Mouse (Mus musculus) limb, embryonic 14.5 days (tissue): ENCODE measurements around the gene Rpusd1. TPM values are rescaled to one million over a fixed set of nuclear protein-coding genes. Genes with fewer than 3 reads are reported as not detected.

Experiments
- ATAC-seq: fragments of 200-750 bp; cut with Nextera tagmentation; 2 replicates; pipeline ENCODE4 v1.8.0; 2017; ENCODE audit warnings: low read depth, moderate number of reproducible peaks, moderate TSS enrichment; ENCODE audit not compliant: low FRiP score
- DNase-seq: peaks from one replicate; pipeline ENCODE4 v3.0.0-alpha.2; 2015; ENCODE audit warnings: low spot score
- H3K27ac ChIP-seq: fragments of 300-500 bp; sonication (generic); replicated peaks from 2 replicates; pipeline ENCODE4 v1.5.1; 2014; ENCODE audit warnings: low read depth, mild to moderate bottlenecking, low read length, moderate library complexity, mixed read lengths
- H3K27me3 ChIP-seq: fragments of 300-500 bp; sonication (generic); 2 replicates; pipeline ENCODE4 v1.6.1; 2014; ENCODE audit warnings: low read length, mixed read lengths; ENCODE audit not compliant: control insufficient read depth, insufficient read depth
- H3K36me3 ChIP-seq: fragments of 300-500 bp; sonication (generic); 2 replicates; pipeline ENCODE4 v1.6.1; 2014; ENCODE audit warnings: mild to moderate bottlenecking, low read length, moderate library complexity, mixed read lengths; ENCODE audit not compliant: control insufficient read depth, insufficient read depth
- H3K4me1 ChIP-seq: fragments of 300-500 bp; sonication (generic); 2 replicates; pipeline ENCODE4 v1.6.1; 2014; ENCODE audit warnings: antibody characterized with exemption, low read length, mixed read lengths; ENCODE audit not compliant: control insufficient read depth, insufficient read depth
- H3K4me2 ChIP-seq: fragments of 300-500 bp; sonication (generic); replicated peaks from 2 replicates; pipeline ENCODE4 v1.6.1; 2014; ENCODE audit warnings: low read depth, mild to moderate bottlenecking, low read length, moderate library complexity; ENCODE audit not compliant: severe bottlenecking
- H3K4me3 ChIP-seq: fragments of 300-500 bp; sonication (generic); replicated peaks from 2 replicates; pipeline ENCODE4 v1.5.1; 2014; ENCODE audit warnings: low read length
- H3K9ac ChIP-seq: fragments of 300-500 bp; sonication (generic); 2 replicates; pipeline ENCODE4 v1.6.1; 2014; ENCODE audit warnings: mild to moderate bottlenecking, low read depth, low read length, moderate library complexity; ENCODE audit not compliant: severe bottlenecking
- H3K9me3 ChIP-seq: fragments of 300-500 bp; sonication (generic); 2 replicates; pipeline ENCODE4 v1.6.1; 2016; ENCODE audit warnings: low read length; ENCODE audit not compliant: control insufficient read depth
- POLR2A ChIP-seq: fragments of 200-500 bp; IDR thresholded peaks from 2 replicates; pipeline ENCODE4 v1.8.0; 2012; ENCODE audit warnings: inconsistent platforms, mild to moderate bottlenecking, moderate library complexity, borderline replicate concordance; ENCODE audit not compliant: insufficient read depth, insufficient read length; ENCODE audit errors: extremely low read depth
- WGBS: fragments of 180-500 bp; shearing (Covaris S2); extraction: QIAGEN DNeasy Blood & Tissue Kit; methylation state at CpG from one replicate; pipeline ENCODE4 v1.1.7; 2014; 5-methylcytosine and 5-hydroxymethylcytosine counted together
- polyA plus RNA-seq, 2 experiments: library from polyadenylated mRNA; depleted of rRNA in 1 of 2; stranded (reverse) in 1 of 2; unstranded in 1 of 2; fragments of >200 nt; fragmentation: Nextera tagmentation in 1 of 2; extraction: Ambion mirVana in 1 of 2; gene quantifications; 2 replicates each; pipeline versions ENCODE4 v1.2.1 to v1.2.3; 2012 to 2014

The Rpusd1 gene
- polyA plus RNA-seq, 2 experiments = 26.6 to 48.2 TPM

- no peak overlapping the region for H3K4me2 ChIP-seq
- TF ChIP-seq POLR2A = no peak
- no peaks in the 10 kb centered on the region for H3K9me3 ChIP-seq
- no peak overlapping the region for H3K27ac ChIP-seq
- no peak overlapping the region for H3K4me3 ChIP-seq
- 23% methylated on average over 4 of the region's 4 CpGs for WGBS
- DNase-seq = no peak
- ATAC-seq = no peak
- no peaks in the 10 kb centered on the region for H3K36me3 ChIP-seq
- no peaks in the 10 kb centered on the region for H3K27me3 ChIP-seq
- H3K4me1 ChIP-seq = no peaks in the 10 kb centered on the region
- H3K9ac ChIP-seq = 0 out of 2 replicates have a peak overlapping the region, but pooled peaks have one; percentile 25
These were observed 28.3 kb downstream of the Rpusd1 start for GRCm38 (mm10) chr17:25755627-25756377.

GRCm38 (mm10) chr17:25756378-25757242, 29.1 kb downstream of the Rpusd1 start:
- Histone ChIP-seq H3K4me2 (no peak overlapping the region), H3K9ac (no peak overlapping the region)

GRCm38 (mm10) chr17:25757691-25758090, 30.2 kb downstream of the Rpusd1 start:
- WGBS = 70% methylated on average over 3 of the region's 3 CpGs
- no peak for DNase-seq
- ATAC-seq = no peak
- H3K27ac ChIP-seq = no peak overlapping the region
- no peaks in the 10 kb centered on the region for H3K27me3 ChIP-seq
- no peak overlapping the region for H3K4me2 ChIP-seq
- H3K36me3 ChIP-seq = no peaks in the 10 kb centered on the region
- H3K9me3 ChIP-seq = no peaks in the 10 kb centered on the region
- no peak for TF ChIP-seq POLR2A
- no peaks in the 10 kb centered on the region for H3K4me1 ChIP-seq
- no peak overlapping the region for H3K4me3 ChIP-seq
- no peak overlapping the region for H3K9ac ChIP-seq

More at GRCm38 (mm10) chr17:25756378-25757242, 29.1 kb downstream of the Rpusd1 start:
- H3K27me3 ChIP-seq = no peaks in the 10 kb centered on the region
- 75% methylated on average over 9 of the region's 9 CpGs for WGBS
- no peak overlapping the region for H3K27ac ChIP-seq
- no peaks in the 10 kb centered on the region for H3K9me3 ChIP-seq
- TF ChIP-seq POLR2A = no peak
- ATAC-seq (no peak), DNase-seq (no peak)
- H3K4me1 ChIP-seq = no peaks in the 10 kb centered on the region
- H3K36me3 ChIP-seq = no peaks in the 10 kb centered on the region
- H3K4me3 ChIP-seq = no peak overlapping the region

GRCm38 (mm10) chr17:25760148-25760547, 32.7 kb downstream of the Rpusd1 start:
- no peaks in the 10 kb centered on the region for H3K9me3 ChIP-seq
- ATAC-seq = no peak
- DNase-seq = no peak
- no peaks in the 10 kb centered on the region for H3K36me3 ChIP-seq
- no peak overlapping the region for H3K4me2 ChIP-seq
- no peak for TF ChIP-seq POLR2A
- no peak overlapping the region for H3K9ac ChIP-seq
- no peak overlapping the region for H3K4me3 ChIP-seq
- no peaks in the 10 kb centered on the region for H3K4me1 ChIP-seq
- WGBS = 73% methylated on average over 8 of the region's 8 CpGs
- H3K27ac ChIP-seq = no peak overlapping the region
- H3K27me3 ChIP-seq = no peaks in the 10 kb centered on the region

- H3K4me3 ChIP-seq = no peak overlapping the region
- no peak for ATAC-seq
- no peak overlapping the region for H3K4me2 ChIP-seq
- H3K36me3 ChIP-seq = no peaks in the 10 kb centered on the region
- no peaks in the 10 kb centered on the region for H3K27me3 ChIP-seq
- 61% methylated on average over 4 of the region's 4 CpGs for WGBS
- TF ChIP-seq POLR2A = no peak
- DNase-seq = no peak
- H3K9me3 ChIP-seq = no peaks in the 10 kb centered on the region
- no peaks in the 10 kb centered on the region for H3K4me1 ChIP-seq
- no peak overlapping the region for H3K9ac ChIP-seq
- H3K27ac ChIP-seq = no peak overlapping the region
These were observed 34.1 kb downstream of the Rpusd1 start for GRCm38 (mm10) chr17:25761561-25761970.
